Mouse (Mus musculus): ENCODE measurements around the gene Il31.
"Not testable (repeated sequence)": the region's sequence is repeated elsewhere in the genome, so short reads cannot be mapped to it uniquely, and the experiment has no call there.

Il31 gene

GRCm38 (mm10) chr5:123489112-123489785, at the start of gene Il31, which contains the start of gene Lrrc43:
Gene Il31 (minus strand): TSS chr5:123489489.
Gene Lrrc43 (plus strand): TSS chr5:123489305.
- in situ Hi-C loops (cut with MboI, MseI), result loop anchor here (10.0 kb wide), 2 partner anchors 394 to 1744 kb away; no protein-coding TSS in a partner anchor

GRCm38 (mm10) chr5:123533801-123534200, 44.5 kb upstream of the Il31 start:
- in situ Hi-C loops (cut with MboI, MseI), result no loop called here

- in situ Hi-C loops (cut with MboI, MseI), result no loop called here
Measured at GRCm38 (mm10) chr5:123530056-123530455, 40.8 kb upstream of the Il31 start.

- in situ Hi-C loops (cut with MboI, MseI), result loop anchor here in 1 of 2 experiments (5.0 kb wide), 2 partner anchors 49 to 451 kb away; no protein-coding TSS in a partner anchor
Measured at GRCm38 (mm10) chr5:123528641-123529040, 39.4 kb upstream of the Il31 start.

- in situ Hi-C loops (cut with MboI, MseI), result loop anchor here in 1 of 2 experiments (5.0 kb wide), 2 partner anchors 51 to 449 kb away; no protein-coding TSS in a partner anchor
Measured at GRCm38 (mm10) chr5:123525916-123526495, 36.7 kb upstream of the Il31 start.

- in situ Hi-C loops (cut with MboI, MseI), result loop anchor here in 1 of 2 experiments (5.0 kb wide), 2 partner anchors 52 to 448 kb away; no protein-coding TSS in a partner anchor
Measured at GRCm38 (mm10) chr5:123525281-123525680, 36.0 kb upstream of the Il31 start, which contains the start of gene Gm49027. Gene Gm49027 (minus strand): TSS chr5:123525488.

GRCm38 (mm10) chr5:123524393-123524750, 35.1 kb upstream of the Il31 start:
- in situ Hi-C loops (cut with MboI, MseI), result no loop called here

- in situ Hi-C loops (cut with MboI, MseI), result no loop called here
Measured at GRCm38 (mm10) chr5:123523692-123524392, 34.6 kb upstream of the Il31 start, which contains the start of gene Diablo. Gene Diablo (minus strand): TSS chr5:123524176.

- in situ Hi-C loops (cut with MboI, MseI), result no loop called here
Measured at GRCm38 (mm10) chr5:123522166-123522565, 32.9 kb upstream of the Il31 start.

GRCm38 (mm10) chr5:123521621-123522020, 32.3 kb upstream of the Il31 start:
- in situ Hi-C loops (cut with MboI, MseI), result no loop called here

GRCm38 (mm10) chr5:123520666-123521065, 31.4 kb upstream of the Il31 start:
- in situ Hi-C loops (cut with MboI, MseI), result no loop called here

GRCm38 (mm10) chr5:123514871-123515270, 25.6 kb upstream of the Il31 start:
- in situ Hi-C loops (cut with MboI, MseI), result no loop called here

- in situ Hi-C loops (cut with MboI, MseI), result no loop called here
Measured at GRCm38 (mm10) chr5:123512102-123512501, 22.8 kb upstream of the Il31 start.

GRCm38 (mm10) chr5:123511426-123511825, 22.1 kb upstream of the Il31 start:
- in situ Hi-C loops (cut with MboI, MseI), result not testable (repeated sequence)

- in situ Hi-C loops (cut with MboI, MseI), result no loop called here
Measured at GRCm38 (mm10) chr5:123510160-123510559, 20.9 kb upstream of the Il31 start, which contains the start of gene B3gnt4. Gene B3gnt4 (plus strand): TSS chr5:123510460.

GRCm38 (mm10) chr5:123508921-123509320, 19.6 kb upstream of the Il31 start:
- in situ Hi-C loops (cut with MboI, MseI), result no loop called here

- in situ Hi-C loops (cut with MboI, MseI), result no loop called here
Measured at GRCm38 (mm10) chr5:123507936-123508723, 18.8 kb upstream of the Il31 start.

- in situ Hi-C loops (cut with MboI, MseI), result loop anchor here in 1 of 2 experiments (5.0 kb wide), 1 partner anchor 135 kb away; no protein-coding TSS in a partner anchor
Measured at GRCm38 (mm10) chr5:123501973-123502372, 12.7 kb upstream of the Il31 start.

- in situ Hi-C loops (cut with MboI, MseI), result loop anchor here (5.0 kb wide), 2 partner anchors 57 to 132 kb away; no protein-coding TSS in a partner anchor
Measured at GRCm38 (mm10) chr5:123499717-123500116, 10.4 kb upstream of the Il31 start.

- in situ Hi-C loops (cut with MboI, MseI), result loop anchor here (10.0 kb wide), 2 partner anchors 395 to 1745 kb away; no protein-coding TSS in a partner anchor
Measured at GRCm38 (mm10) chr5:123489935-123490334, 646 bp upstream of the Il31 start.

Measured in T-helper 17 cell (primary cell).